Mouse (Mus musculus): ENCODE results near the gene Sec14l3. TPM values are rescaled to one million over a fixed set of nuclear protein-coding genes. Genes with fewer than 3 reads are reported as not detected.

Gene Sec14l3
- polyA plus RNA-seq, 1 experiment from 2014 or later: not detected

- no peaks in the 10 kb centered on the region for H3K36me3 ChIP-seq
- H3K4me1 ChIP-seq: peaks cover 39% of the 10 kb centered on the region
- H3K4me2 ChIP-seq: peak overlapping the region; percentile 97
- WGBS: 2% methylated on average over 41 of the region's 41 CpGs
- H3K9me3 ChIP-seq: no peaks in the 10 kb centered on the region
- peak overlapping the region; percentile 63 for H3K4me3 ChIP-seq
- H3K9ac ChIP-seq: peak overlapping the region; percentile 81
- ATAC-seq (ENCODE audit: extremely low read depth, insufficient number of reproducible peaks, low FRiP score, low TSS enrichment): no peak
- H3K27me3 ChIP-seq (replicated peaks): peaks cover 61% of the 10 kb centered on the region
- H3K27ac ChIP-seq (replicated peaks): peak overlapping the region; percentile 45; the same call in 1 of the 2 replicates
Observed at GRCm38 (mm10) chr11:4118081-4118921, 53.7 kb downstream of the Sec14l3 start.

- Histone ChIP-seq H3K36me3 (no peaks in the 10 kb centered on the region), H3K4me1 (peaks cover 39% of the 10 kb centered on the region), H3K27me3 (replicated peaks) (peaks cover 61% of the 10 kb centered on the region), H3K4me2 (peak overlapping the region; percentile 97; the same call in 1 of the 2 replicates), H3K9ac (no peak overlapping the region), H3K27ac (replicated peaks) (no peak overlapping the region; the same call in 1 of the 2 replicates), H3K4me3 (no peak overlapping the region), H3K9me3 (0 out of 2 replicates have a peak, but pooled peaks cover under 1% of the 10 kb centered on the region)
- 12% methylated on average over 5 of the region's 5 CpGs for WGBS
- ATAC-seq (ENCODE audit: extremely low read depth, insufficient number of reproducible peaks, low FRiP score, low TSS enrichment): no peak
Observed at GRCm38 (mm10) chr11:4119635-4120034, 55.0 kb downstream of the Sec14l3 start.

- peaks cover 19% of the 10 kb centered on the region for H3K9me3 ChIP-seq
- no peaks in the 10 kb centered on the region for H3K36me3 ChIP-seq
- H3K4me2 ChIP-seq: no peak overlapping the region
- H3K4me1 ChIP-seq: peaks cover 35% of the 10 kb centered on the region
- no peak overlapping the region for H3K4me3 ChIP-seq
- ATAC-seq (ENCODE audit: extremely low read depth, insufficient number of reproducible peaks, low FRiP score, low TSS enrichment): no peak
- WGBS: 75% methylated on average over 3 of the region's 3 CpGs
- no peak overlapping the region for H3K27ac ChIP-seq (replicated peaks)
- no peak overlapping the region for H3K9ac ChIP-seq
- H3K27me3 ChIP-seq (replicated peaks): peaks cover 47% of the 10 kb centered on the region
Observed at GRCm38 (mm10) chr11:4121691-4122090, 57.0 kb downstream of the Sec14l3 start.

- Histone ChIP-seq H3K4me2 (no peak overlapping the region), H3K27ac (replicated peaks) (no peak overlapping the region), H3K4me1 (peaks cover 30% of the 10 kb centered on the region), H3K4me3 (no peak overlapping the region), H3K27me3 (replicated peaks) (peaks cover 42% of the 10 kb centered on the region), H3K9me3 (peaks cover 23% of the 10 kb centered on the region), H3K36me3 (no peaks in the 10 kb centered on the region), H3K9ac (no peak overlapping the region)
- WGBS: 83% methylated on average over 5 of the region's 5 CpGs
- ATAC-seq (ENCODE audit: extremely low read depth, insufficient number of reproducible peaks, low FRiP score, low TSS enrichment): no peak
Observed at GRCm38 (mm10) chr11:4122226-4122625, 57.6 kb downstream of the Sec14l3 start.

- H3K36me3 ChIP-seq: no peaks in the 10 kb centered on the region
- 67% methylated on average over 10 of the region's 10 CpGs for WGBS
- no peak for ATAC-seq (ENCODE audit: extremely low read depth, insufficient number of reproducible peaks, low FRiP score, low TSS enrichment)
- no peak within 1 kb of the TSS for H3K9ac ChIP-seq
- H3K4me3 ChIP-seq: no peak within 1 kb of the TSS
- H3K4me2 ChIP-seq: no peak within 1 kb of the TSS
- no peak within 1 kb of the TSS for H3K27ac ChIP-seq (replicated peaks)
- peaks cover 22% of the 10 kb centered on the region for H3K4me1 ChIP-seq
- H3K9me3 ChIP-seq: peaks cover 23% of the 10 kb centered on the region
- peaks cover 35% of the 10 kb centered on the region for H3K27me3 ChIP-seq (replicated peaks)
Observed at GRCm38 (mm10) chr11:4122742-4123579, 58.3 kb downstream of the Sec14l3 start, which contains the start of gene Sec14l2. Gene Sec14l2, minus strand, starts transcription at chr11:4123415.

GRCm38 (mm10) chr11:4123922-4124321 is 59.3 kb downstream of the Sec14l3 start:
- peaks cover 25% of the 10 kb centered on the region for H3K27me3 ChIP-seq (replicated peaks)
- ATAC-seq (ENCODE audit: extremely low read depth, insufficient number of reproducible peaks, low FRiP score, low TSS enrichment): no peak
- no peak overlapping the region for H3K27ac ChIP-seq (replicated peaks)
- no peaks in the 10 kb centered on the region for H3K36me3 ChIP-seq
- H3K9me3 ChIP-seq: peaks cover 23% of the 10 kb centered on the region
- H3K9ac ChIP-seq: no peak overlapping the region
- peaks cover 13% of the 10 kb centered on the region for H3K4me1 ChIP-seq
- WGBS: 57% methylated on average over 5 of the region's 5 CpGs
- H3K4me2 ChIP-seq: no peak overlapping the region
- H3K4me3 ChIP-seq: no peak overlapping the region

GRCm38 (mm10) chr11:4127059-4127458 is 62.4 kb downstream of the Sec14l3 start:
- Histone ChIP-seq H3K4me1 (no peaks in the 10 kb centered on the region), H3K27ac (replicated peaks) (no peak overlapping the region), H3K36me3 (no peaks in the 10 kb centered on the region), H3K9ac (no peak overlapping the region), H3K9me3 (peaks cover 23% of the 10 kb centered on the region), H3K4me3 (no peak overlapping the region), H3K27me3 (replicated peaks) (no peaks in the 10 kb centered on the region), H3K4me2 (no peak overlapping the region)
- no peak for ATAC-seq (ENCODE audit: extremely low read depth, insufficient number of reproducible peaks, low FRiP score, low TSS enrichment)
- WGBS: 88% methylated on average over 1 of the region's 1 CpGs

Other genes starting within 250 kb of the Sec14l3 start
- 0.33 TPM in 2 replicates for gene Osbp2, start 200.9 kb upstream of the Sec14l3 start, polyA plus RNA-seq (2015; fragmentation: Nextera tagmentation; extraction: Ambion mirVana)
- 0.08 and 0.11 TPM in 2 replicates for gene 4921536K21Rik, start 169.7 kb upstream of the Sec14l3 start, polyA plus RNA-seq (2015; fragmentation: Nextera tagmentation; extraction: Ambion mirVana)
- gene Dusp18, start 169.6 kb upstream of the Sec14l3 start, polyA plus RNA-seq (2015; fragmentation: Nextera tagmentation; extraction: Ambion mirVana): 9.7 and 10.7 TPM in 2 replicates
- 4.7 and 4.9 TPM in 2 replicates for gene Slc35e4, start 150.2 kb upstream of the Sec14l3 start, polyA plus RNA-seq (2015; fragmentation: Nextera tagmentation; extraction: Ambion mirVana)
- gene Tcn2, start 132.7 kb upstream of the Sec14l3 start, polyA plus RNA-seq (2015; fragmentation: Nextera tagmentation; extraction: Ambion mirVana): 67.8 and 69.2 TPM in 2 replicates
- 46.6 and 52.2 TPM in 2 replicates for gene Pes1, start 100.9 kb upstream of the Sec14l3 start, polyA plus RNA-seq (2015; fragmentation: Nextera tagmentation; extraction: Ambion mirVana)
- 0.20 TPM in 1 of 2 replicates, not detected in the other for gene 4930556J24Rik, start 88.1 kb upstream of the Sec14l3 start, polyA plus RNA-seq (2015; fragmentation: Nextera tagmentation; extraction: Ambion mirVana)
- gene Gal3st1, start 81.2 kb upstream of the Sec14l3 start, polyA plus RNA-seq (2015; fragmentation: Nextera tagmentation; extraction: Ambion mirVana): 0.17 and 0.52 TPM in 2 replicates
- 0.05 TPM in 1 of 2 replicates, not detected in the other for gene Sec14l4, start 33.4 kb upstream of the Sec14l3 start, polyA plus RNA-seq (2015; fragmentation: Nextera tagmentation; extraction: Ambion mirVana)
- 20.8 and 28.3 TPM in 2 replicates for gene Mtfp1, start 30.6 kb downstream of the Sec14l3 start, polyA plus RNA-seq (2015; fragmentation: Nextera tagmentation; extraction: Ambion mirVana)
- gene Sec14l2, start 58.6 kb downstream of the Sec14l3 start, polyA plus RNA-seq (2015; fragmentation: Nextera tagmentation; extraction: Ambion mirVana): 0.48 and 1.0 TPM in 2 replicates
- 17.2 and 18.1 TPM in 2 replicates for gene Rnf215, start 70.4 kb downstream of the Sec14l3 start, polyA plus RNA-seq (2015; fragmentation: Nextera tagmentation; extraction: Ambion mirVana)
- 3.5 and 5.1 TPM in 2 replicates for gene Ccdc157, start 95.5 kb downstream of the Sec14l3 start, polyA plus RNA-seq (2015; fragmentation: Nextera tagmentation; extraction: Ambion mirVana)
- 33.3 TPM in 2 replicates for gene Sf3a1, start 95.5 kb downstream of the Sec14l3 start, polyA plus RNA-seq (2015; fragmentation: Nextera tagmentation; extraction: Ambion mirVana)
- gene Tbc1d10a, start 121.9 kb downstream of the Sec14l3 start, polyA plus RNA-seq (2015; fragmentation: Nextera tagmentation; extraction: Ambion mirVana): 13.6 and 14.0 TPM in 2 replicates
- 3.5 and 4.6 TPM in 2 replicates for gene Castor1, start 153.4 kb downstream of the Sec14l3 start, polyA plus RNA-seq (2015; fragmentation: Nextera tagmentation; extraction: Ambion mirVana)
- 0.08 TPM in 1 of 2 replicates, not detected in the other for gene Osm, start 171.6 kb downstream of the Sec14l3 start, polyA plus RNA-seq (2015; fragmentation: Nextera tagmentation; extraction: Ambion mirVana)
- gene Lif, start 192.7 kb downstream of the Sec14l3 start, polyA plus RNA-seq (2015; fragmentation: Nextera tagmentation; extraction: Ambion mirVana): 0.10 and 0.56 TPM in 2 replicates